In the genomic region with DNA sequence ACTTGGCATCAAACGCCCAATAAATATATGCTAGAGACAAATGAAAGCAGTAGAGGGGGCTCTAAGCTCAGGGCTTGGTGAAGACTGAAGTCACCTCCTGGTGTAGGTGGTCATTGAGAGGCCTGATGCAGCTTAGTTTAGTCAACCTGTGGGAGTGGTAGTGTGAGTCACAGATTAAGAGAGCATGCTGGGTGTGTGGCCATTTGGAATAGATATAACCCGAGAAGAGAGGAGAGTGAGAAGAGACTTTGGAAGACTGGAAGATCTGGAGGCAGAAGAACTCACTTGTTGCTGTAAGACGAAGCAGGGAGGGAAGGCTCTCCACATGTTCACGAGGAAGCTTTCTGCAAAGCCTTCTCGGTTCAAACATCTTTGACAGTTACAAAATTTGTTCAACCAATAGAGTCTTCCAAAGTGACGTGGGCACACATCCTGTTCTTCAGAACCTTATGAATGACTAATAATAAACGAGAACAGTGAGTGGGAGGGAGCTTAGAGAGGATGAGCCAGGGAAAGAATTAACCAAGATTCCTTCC, we compare ENCODE assay signal across 13 mouse cellular contexts.
DNase-seq lines count a peak whose midpoint lies in the region; ATAC-seq and TF ChIP-seq lines count a peak whose summit lies in the region.
"Had no signal": no experiment of that assay in that cellular context is flagged by ENCODE, and none has a peak within 500 bp of the region (broad histone marks: within the 10 kb centered on the region; RNA-seq: fewer than 3 reads in every experiment).

No protein-coding gene starts in this region.

- H3K4me1 ChIP-seq in ES-Bruce4 (ENCODE audit: control insufficient read depth, insufficient read depth, low read length), result peaks cover 4% of the 10 kb centered on the region
- no peaks in the 10 kb centered on the region for H3K4me1 ChIP-seq in forebrain, embryonic 14.5 days (ENCODE audit: control insufficient read depth, insufficient read depth, low read length)
- H3K4me1 ChIP-seq: forebrain, embryonic 13.5 days; hindbrain, embryonic 15.5 days; limb, embryonic 12.5 days had no signal

- intact Hi-C loops in left cerebral cortex, postnatal 10 days (cut with DNase I), result no loop called here
- intact Hi-C loops in left cerebral cortex, postnatal 14 days (cut with DNase I), result no loop called here

- DNase-seq in left cerebral cortex, adult 11 months (ENCODE audit: low spot score), result peak; percentile 19
- no peak for DNase-seq in left cerebral cortex, postnatal 10 days (ENCODE audit: extremely low spot score in 1 of 2, low spot score in 2 of 2)
- DNase-seq in B cell, adult 2 months, result peak; percentile 10 to 22
- peak; percentile 12 to 44 for DNase-seq in left cerebral cortex, postnatal 14 days (ENCODE audit: low spot score in 2 of 2)
- DNase-seq in forebrain, embryonic 14.5 days (ENCODE audit: low spot score), result no peak
- no peak for DNase-seq in cerebellum, adult 11 months
- DNase-seq: cerebellum, postnatal 14 days; thymus, adult 18-20 months had no signal

- peak overlapping the region; percentile 53; the same call in 1 of the 2 replicates for H3K9ac ChIP-seq in ES-Bruce4 (ENCODE audit: low read depth, poor library complexity, severe bottlenecking)
- no peak overlapping the region for H3K9ac ChIP-seq in forebrain, embryonic 14.5 days (ENCODE audit: low read length)
- H3K9ac ChIP-seq: forebrain, embryonic 13.5 days; hindbrain, embryonic 15.5 days; limb, embryonic 12.5 days had no signal

- WGBS in forebrain, embryonic 14.5 days, result 83% methylated on average over 7 of the region's 7 CpGs

- no peaks in the 10 kb centered on the region for H3K27me3 ChIP-seq in ES-Bruce4 (ENCODE audit: control insufficient read depth, insufficient read depth, low read length, poor library complexity, severe bottlenecking)
- H3K27me3 ChIP-seq in forebrain, embryonic 14.5 days (replicated peaks; ENCODE audit: control insufficient read depth, insufficient read depth, low read length), result no peaks in the 10 kb centered on the region
- H3K27me3 ChIP-seq: forebrain, embryonic 13.5 days; hindbrain, embryonic 15.5 days; limb, embryonic 12.5 days had no signal

- ATAC-seq in forebrain, embryonic 14.5 days, result no peak

- no peak overlapping the region for H3K4me3 ChIP-seq in ES-Bruce4 (ENCODE audit: low read depth, low read length)
- no peak overlapping the region for H3K4me3 ChIP-seq in forebrain, embryonic 14.5 days (ENCODE audit: low read depth, low read length)
- H3K4me3 ChIP-seq: forebrain, embryonic 13.5 days; hindbrain, embryonic 15.5 days; limb, embryonic 12.5 days had no signal

- no peak for TF ChIP-seq CTCF in ES-Bruce4 (IDR thresholded peaks at IDR 0.05; ENCODE audit: low read depth, low read length)

- TF ChIP-seq POLR2A in ES-Bruce4 (IDR thresholded peaks at IDR 0.05; ENCODE audit: insufficient read depth, low read length), result no peak

- H3K4me2 ChIP-seq in forebrain, embryonic 14.5 days (ENCODE audit: low read length), result no peak overlapping the region
- H3K4me2 ChIP-seq: forebrain, embryonic 13.5 days; hindbrain, embryonic 15.5 days; limb, embryonic 12.5 days; midbrain, embryonic 11.5 days had no signal

- TF ChIP-seq EP300 in ES-Bruce4 (IDR thresholded peaks at IDR 0.05; ENCODE audit: insufficient read depth, low read depth, low read length), result no peak

- H3K9me3 ChIP-seq in ES-Bruce4 (replicated peaks; ENCODE audit: control insufficient read depth, insufficient read depth, low read length, poor library complexity, severe bottlenecking), result peaks cover 7% of the 10 kb centered on the region
- H3K9me3 ChIP-seq in forebrain, embryonic 14.5 days (replicated peaks; ENCODE audit: control insufficient read depth, low read length), result no peaks in the 10 kb centered on the region
- H3K9me3 ChIP-seq: forebrain, embryonic 13.5 days; hindbrain, embryonic 15.5 days; limb, embryonic 12.5 days had no signal

- peak overlapping the region; percentile 55 for H3K27ac ChIP-seq in ES-Bruce4 (ENCODE audit: insufficient read depth, low read length)
- no peak overlapping the region for H3K27ac ChIP-seq in forebrain, embryonic 14.5 days (ENCODE audit: low read depth, low read length)
- H3K27ac ChIP-seq: forebrain, embryonic 13.5 days; hindbrain, embryonic 15.5 days; limb, embryonic 12.5 days had no signal

- H3K36me3 ChIP-seq in ES-Bruce4 (ENCODE audit: control insufficient read depth, insufficient read depth, low read length, poor library complexity, severe bottlenecking), result peaks cover 60% of the 10 kb centered on the region
- H3K36me3 ChIP-seq in forebrain, embryonic 14.5 days (ENCODE audit: control insufficient read depth, insufficient read depth, low read length), result no peaks in the 10 kb centered on the region
- H3K36me3 ChIP-seq: hindbrain, embryonic 15.5 days; limb, embryonic 12.5 days had no signal

Comparison
In these comparisons a context has a peak if more than half of its experiments do, and no peak if none do; other contexts are left out.
1. DNase-seq: peak in left cerebral cortex, adult 11 months (single experiment), B cell, adult 2 months (2 of 2) and left cerebral cortex, postnatal 14 days (2 of 2); none in left cerebral cortex, postnatal 10 days (0 of 2), forebrain, embryonic 14.5 days (single experiment) and cerebellum, adult 11 months (single experiment).